Mouse (Mus musculus): ENCODE data around the gene Inf2.

The Inf2 gene

DNA sequence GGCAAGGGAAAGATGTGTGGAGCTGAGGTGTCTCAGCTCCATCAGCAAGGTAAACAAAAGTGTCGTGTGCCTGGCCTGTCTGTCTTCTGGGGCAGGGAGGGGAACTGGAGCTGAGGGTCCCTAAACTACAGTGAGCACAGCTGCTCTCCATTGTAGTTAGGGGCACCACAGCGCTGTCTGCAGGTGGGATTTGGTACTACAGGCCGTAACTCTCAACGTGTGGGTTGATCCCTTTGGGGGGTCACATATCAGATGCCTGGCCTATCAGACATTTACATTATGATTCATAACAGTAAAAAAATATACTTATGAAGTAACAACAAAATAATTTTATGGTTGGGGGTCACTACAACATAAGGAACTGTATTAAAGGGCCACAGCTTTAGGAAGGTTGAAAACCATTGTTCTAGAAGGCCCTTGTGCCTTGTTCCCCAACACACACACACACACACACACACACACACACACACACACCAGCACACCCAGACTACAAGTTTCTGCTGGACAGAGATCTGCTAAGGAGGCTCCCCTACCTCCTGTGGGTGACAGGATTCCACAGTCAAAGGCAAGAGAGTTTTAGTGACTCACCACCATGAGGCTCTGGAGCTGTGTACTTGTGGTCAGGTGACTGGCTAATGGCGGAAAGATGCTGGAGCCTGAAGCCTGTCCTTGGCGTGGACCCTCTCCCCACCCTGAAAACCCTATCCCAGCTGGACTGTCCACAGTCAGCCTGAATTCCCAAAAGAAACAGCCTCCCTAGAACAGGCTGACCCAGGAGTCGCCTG lies 38.7 kb downstream of the Inf2 start:
- DNase-seq (ENCODE audit: low read depth), result peak; percentile 54

DNA sequence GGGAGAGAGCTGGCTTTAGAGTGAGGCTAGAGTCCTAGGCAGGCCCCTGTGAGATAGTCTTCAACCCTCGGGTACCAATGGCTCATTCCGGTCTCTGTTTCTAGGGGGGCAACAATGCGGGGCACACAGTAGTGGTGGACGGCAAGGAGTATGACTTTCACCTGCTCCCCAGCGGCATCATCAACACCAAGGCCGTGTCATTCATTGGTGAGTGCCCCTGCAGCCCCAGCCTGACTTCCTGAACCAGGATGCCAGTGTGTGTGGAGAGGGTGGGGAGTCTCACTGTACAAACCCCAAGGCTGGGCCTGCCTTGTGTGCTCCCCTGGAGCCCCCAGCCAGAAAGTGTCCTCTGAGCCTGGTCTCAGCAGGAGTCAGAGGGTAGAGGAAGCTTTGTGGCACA lies 39.6 kb downstream of the Inf2 start:
- no peak for DNase-seq (ENCODE audit: low read depth)

DNA sequence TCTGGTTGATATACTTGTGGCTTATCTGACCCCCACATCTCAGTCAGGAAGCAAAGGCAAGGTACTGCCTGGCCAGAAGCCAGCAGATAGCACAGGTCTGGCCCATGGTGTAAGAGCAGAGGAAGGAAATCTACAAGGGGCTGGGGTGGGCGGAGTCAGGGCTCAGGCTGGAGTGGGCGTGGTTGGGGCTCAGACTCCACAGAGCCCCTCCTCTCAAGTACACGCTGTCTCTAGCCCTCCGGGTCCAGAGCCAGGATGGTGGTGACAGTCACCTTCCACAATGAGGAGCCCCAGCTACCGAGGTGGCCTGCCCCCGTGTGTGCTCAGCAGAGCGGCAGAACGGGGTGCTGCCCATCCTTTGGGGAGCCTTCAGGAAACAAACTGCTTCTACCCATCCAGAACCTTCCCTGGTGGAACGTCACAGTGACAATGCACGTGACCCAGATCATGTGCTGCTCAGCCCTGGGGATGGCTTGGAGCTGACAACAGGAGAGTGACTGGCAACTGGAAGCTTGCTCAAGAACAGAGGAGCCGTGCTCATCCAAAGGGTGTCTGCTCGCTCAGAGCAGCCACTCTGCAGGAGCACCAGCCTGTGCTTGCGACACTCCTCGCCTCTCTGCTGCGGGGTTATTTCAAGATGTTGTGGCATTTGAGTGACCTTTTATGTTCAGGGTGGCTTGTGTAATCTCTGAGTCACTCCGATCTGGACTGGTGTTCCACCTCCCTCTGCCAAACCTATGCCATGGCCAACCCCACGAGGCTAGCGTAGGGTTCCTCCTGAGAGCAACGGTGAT lies 40.5 kb downstream of the Inf2 start:
- peak; percentile 84 for DNase-seq (ENCODE audit: low read depth)

DNA sequence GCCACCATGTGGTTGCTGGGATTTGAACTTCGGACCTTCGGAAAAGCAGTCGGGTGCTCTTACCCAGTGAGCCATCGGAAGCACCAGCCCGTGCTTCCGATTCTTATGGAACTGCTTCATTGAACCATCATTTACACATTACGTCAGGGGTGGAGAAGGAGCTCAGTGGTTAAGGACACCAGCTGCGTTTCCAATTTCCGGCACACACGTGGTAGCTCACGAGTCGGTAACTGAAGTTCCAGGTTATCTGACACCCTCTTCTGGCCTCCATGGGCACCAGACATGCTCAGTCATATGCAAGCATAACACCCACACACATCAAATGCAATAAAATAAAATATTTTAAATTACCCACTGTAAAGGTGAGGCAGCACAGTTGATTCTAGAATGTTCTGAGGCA lies 41.4 kb downstream of the Inf2 start:
- no peak for DNase-seq (ENCODE audit: low read depth)

DNA sequence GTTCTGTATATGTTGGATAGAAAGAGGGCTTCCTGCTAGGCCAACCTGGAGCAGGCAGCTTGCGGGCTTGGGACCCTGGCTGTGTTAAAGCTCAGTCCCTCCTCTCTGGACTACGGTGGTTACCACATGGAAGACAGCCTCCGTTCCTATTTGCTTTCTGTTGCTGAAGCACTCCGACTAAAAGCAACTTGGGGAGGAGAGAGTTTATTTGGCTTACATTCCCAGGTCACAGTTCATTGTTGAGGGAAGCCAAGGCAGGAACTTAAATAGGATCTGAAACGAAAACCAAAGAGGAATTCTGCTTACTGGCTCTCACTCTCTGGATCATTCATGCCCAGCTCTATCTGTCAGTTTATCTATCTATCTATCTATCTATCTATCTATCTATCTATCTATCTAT lies 42.2 kb downstream of the Inf2 start:
- DNase-seq (ENCODE audit: low read depth), result no peak

DNA sequence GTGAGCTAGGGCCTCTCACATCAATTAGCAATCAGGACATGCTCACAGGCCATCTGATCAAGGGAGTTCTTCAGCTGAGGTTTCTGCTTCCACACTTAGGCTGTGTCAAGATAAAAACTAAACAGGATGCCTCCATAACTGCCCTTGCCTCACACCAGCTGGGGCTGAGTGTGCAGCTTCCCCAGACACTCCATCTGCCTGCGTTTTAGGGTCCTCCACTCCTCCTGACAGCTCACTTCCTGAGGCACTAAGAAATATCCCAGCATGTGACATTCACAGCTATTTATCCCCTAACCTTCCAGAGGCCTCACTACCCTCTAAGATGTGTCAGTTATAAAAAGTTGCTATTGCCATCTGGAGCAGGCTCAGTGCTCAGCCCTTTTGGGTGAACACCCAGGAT lies 42.9 kb downstream of the Inf2 start:
- no peak for DNase-seq (ENCODE audit: low read depth)

DNA sequence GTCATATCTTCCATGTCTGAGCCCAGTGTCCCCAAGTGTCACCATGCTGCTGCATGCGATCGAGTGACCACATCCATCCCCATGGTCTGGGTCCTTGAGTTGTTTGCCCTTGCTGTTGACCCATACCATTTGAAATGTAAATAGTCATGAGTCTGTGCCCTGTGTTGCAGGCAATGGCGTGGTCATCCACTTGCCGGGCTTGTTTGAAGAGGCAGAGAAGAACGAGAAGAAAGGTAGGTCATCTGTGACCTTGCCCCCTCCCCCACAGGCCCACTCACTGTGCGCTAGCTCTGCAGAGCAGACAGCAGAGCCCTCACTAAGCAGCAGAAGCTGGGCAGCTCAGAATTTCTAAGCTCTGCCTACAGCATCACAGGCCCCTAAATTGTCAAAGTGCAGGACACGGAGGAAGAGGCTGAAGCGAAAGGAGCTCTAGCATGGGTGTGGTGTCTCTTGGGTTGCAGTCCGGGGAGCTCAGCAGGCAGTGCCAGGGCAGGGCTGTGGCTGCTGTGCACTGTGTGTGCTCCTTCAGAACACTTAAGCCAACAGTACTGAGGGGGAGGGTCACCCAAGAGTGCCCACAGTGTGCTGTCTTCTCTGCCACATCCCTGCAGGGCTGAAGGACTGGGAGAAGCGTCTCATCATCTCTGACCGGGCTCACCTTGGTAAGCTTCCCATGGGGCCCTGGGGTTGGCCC lies 43.6 kb downstream of the Inf2 start:
- DNase-seq (ENCODE audit: low read depth), result no peak

DNA sequence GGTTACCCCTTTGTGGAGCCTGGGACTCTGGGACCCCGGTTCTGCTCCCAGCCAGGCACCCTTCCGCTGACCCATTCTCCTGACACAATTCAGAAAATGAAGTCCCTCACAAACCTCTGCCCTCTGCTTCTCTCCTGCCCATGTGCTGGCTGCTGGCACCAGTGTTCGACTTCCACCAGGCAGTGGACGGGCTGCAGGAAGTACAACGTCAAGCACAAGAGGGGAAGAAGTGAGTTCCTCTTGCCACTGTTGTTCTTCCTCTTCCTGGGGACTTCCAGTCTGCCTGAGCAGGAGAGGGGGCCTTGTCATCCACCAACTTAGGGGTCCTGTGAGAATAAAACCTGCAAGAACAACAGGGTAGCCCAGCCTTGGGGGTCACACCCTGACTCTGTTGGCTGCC lies 44.3 kb downstream of the Inf2 start:
- DNase-seq (ENCODE audit: low read depth), result no peak

DNA sequence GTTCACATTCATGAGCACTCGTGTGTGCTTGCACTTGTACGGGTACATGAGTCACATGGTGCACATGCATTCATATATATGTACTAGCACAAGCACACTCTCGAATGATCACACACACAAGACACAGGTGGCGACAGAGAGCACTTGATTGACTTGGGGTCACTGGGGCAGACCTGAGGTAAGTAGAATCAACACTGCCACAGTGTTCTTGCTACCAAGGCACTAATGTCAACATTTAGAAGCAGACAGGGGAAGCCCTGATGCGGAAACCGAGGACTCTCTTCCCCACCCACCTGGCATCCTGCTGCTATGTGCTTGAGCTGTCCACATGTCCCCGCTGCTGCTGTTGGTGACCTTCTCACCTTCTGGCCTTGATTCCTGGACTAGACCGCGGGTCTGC lies 45.1 kb downstream of the Inf2 start:
- DNase-seq (ENCODE audit: low read depth), result no peak

DNA sequence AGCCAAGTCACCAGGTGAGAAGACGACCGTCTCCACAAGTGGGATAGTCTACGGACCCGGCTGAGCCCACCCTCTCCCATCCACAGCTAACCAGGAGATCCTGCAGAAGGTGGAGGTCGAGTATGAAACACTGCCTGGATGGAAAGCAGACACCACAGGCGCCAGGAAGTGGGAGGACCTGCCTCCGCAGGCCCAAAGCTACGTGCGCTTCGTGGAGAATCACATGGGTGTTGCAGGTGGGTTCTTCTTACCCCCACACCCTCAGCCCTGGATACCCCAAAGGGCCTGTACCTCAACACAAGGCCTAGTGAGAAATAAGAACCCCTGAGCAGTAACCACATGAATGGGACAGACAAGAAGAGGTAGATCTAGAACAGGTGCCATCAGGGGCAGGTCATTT lies 50.9 kb downstream of the Inf2 start:
- DNase-seq (ENCODE audit: low read depth), result no peak

DNA sequence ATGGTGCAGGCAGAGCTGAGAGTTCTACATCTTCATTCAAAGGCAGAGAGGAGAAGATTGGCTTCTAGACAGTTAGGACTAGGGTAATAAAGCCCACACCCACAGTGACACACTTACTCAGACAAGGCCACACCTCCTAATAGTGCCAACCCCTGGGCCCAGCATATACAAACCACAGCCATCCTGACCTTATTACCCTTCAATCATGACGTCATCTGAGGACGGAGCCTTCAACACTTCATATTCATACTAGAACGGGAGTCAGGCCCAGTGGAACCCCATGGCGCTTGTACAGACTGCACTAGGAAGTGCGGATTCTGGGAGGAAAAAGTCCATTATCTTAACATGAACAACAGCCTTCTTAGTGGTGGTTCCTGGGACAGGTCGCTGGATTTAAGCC lies 54.5 kb downstream of the Inf2 start:
- no peak for DNase-seq (ENCODE audit: low read depth)

DNA sequence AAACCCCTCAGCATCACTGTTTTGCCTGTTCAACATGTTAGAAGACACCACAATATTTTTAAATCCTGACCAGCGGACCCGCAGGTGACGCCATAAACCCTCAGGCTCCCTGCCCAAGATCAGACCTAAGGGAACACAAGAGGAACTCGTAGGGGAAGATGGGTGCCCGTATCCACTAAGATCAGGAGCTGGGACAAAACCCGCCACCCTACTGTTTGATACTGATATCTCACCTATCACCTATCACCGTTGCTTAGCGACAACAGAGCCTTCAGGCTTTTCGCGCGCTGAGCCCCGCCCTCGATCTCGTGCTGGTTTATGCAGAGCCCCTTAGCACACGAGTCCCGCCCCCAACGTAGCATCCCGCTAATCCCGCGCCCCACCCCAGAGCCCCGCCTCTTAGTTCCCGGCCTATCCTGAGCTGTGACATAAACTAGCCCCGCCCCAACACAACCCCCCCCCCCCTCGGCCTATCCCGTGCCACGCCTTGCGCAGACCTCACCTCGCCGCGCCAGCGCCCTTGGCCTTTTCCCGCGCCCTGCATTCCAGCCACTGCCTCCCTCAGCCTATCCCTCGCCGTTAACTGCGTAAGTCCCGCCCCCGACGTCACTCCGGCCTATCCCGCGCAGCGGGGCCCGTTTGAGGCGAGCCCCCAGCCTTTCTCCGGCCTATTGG lies 55.7 kb downstream of the Inf2 start, which contains the start of gene Siva1:
Gene Siva1 (plus strand): TSS at position 500 of the 675 bp plus-strand sequence.
- DNase-seq (ENCODE audit: low read depth), result peak; percentile 96

DNA sequence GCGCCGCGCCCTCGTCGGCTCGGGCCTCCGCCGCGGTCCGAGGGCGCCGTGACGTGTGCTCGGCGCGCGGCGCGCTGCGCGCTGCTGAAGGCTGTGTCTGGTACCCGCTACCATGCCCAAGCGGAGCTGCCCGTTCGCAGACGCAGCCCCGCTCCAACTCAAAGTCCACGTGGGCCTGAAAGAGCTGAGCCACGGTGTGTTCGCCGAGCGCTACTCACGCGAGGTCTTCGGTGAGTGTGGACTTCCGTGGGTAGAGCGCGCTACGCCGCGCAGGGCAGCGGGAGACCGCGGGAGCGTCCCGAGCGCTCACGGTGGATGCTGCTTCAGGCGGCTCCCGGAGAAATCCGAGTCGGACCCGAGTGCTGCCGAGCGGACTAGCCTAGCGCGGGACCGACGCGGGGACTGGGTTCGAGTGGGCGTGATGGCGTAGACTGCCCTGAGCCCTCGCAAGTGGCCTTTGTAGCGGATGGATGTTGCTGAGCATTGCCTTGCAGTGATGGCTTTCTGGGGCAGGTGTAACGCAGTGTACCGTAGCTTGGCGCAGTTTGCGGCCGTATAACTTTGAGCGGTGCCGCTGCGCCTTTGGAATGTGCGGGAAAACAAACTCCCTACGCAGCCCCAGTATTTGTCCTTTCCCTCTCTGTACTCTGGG lies 56.4 kb downstream of the Inf2 start:
- no peak for DNase-seq (ENCODE audit: low read depth)

DNA sequence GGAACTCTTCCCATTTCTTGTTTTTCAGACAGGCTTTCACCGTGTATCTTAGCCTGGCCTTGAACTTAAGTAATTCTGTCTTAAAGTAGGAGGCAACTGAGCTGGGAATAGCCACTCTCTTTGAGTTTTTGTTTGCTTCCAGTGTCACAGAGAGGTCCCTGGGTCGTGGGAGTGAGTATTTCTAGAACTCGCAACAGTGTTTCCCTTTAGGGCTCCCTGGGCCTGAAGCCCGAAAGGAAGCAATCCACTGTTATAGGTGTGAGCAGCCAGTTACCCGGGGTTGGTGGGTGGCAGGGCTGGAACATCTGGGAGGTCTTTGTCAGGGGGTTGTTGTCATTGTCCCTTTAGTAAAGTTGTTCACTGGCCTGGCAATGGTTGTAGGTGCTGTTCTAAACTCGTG lies 57.6 kb downstream of the Inf2 start:
- no peak for DNase-seq (ENCODE audit: low read depth)

DNA sequence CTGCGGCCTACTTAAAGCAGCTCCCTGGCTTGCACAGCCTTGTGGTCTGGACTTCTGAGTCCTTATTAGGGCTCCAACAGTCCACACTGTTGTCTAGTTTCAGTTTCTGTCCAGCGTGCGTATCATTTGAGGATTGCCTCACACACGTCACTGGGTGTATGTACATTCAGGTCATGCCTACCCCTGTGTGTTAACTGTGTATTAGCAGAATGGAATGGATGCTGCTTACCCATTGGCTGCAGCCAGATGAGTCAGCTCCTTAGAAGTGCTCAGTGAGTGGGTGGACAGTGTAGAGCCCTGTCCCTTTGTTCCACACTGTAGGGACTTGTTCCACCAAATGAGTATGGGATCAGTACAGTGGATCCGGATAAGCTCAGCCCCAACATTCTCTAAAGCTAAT lies 59.5 kb downstream of the Inf2 start:
- DNase-seq (ENCODE audit: low read depth), result no peak

DNA sequence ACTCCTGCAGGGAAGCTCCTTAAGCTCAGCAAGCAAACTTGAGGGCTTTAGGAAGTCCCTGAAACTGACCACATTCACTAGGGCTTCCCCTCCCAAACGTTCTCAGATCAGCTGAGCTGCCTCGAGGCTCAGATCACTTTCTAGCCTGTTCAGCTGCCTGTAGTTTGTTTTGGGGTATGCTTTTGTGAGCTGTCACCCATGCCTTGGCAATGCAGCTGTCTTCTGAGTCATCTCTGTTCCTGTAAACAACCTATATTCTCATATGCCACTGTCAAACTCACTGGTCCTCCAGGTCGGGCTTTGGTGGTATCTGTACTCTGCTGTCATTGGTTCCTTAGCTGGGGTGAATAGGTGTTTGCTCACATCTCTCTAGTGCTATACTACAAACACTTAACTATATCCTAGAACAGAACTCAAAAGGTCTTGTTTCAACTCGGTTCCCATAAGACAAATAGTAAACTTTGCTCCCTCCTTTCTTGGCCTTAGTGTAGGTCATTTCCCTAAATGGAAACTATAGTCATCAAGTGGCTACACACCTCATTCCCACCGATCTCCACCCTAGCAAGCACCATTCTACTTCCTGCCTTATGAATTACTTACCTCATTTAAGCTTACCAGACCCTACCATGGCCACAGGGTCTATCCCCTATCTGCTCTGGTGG lies 63.3 kb downstream of the Inf2 start:
- DNase-seq (ENCODE audit: low read depth), result no peak

DNA sequence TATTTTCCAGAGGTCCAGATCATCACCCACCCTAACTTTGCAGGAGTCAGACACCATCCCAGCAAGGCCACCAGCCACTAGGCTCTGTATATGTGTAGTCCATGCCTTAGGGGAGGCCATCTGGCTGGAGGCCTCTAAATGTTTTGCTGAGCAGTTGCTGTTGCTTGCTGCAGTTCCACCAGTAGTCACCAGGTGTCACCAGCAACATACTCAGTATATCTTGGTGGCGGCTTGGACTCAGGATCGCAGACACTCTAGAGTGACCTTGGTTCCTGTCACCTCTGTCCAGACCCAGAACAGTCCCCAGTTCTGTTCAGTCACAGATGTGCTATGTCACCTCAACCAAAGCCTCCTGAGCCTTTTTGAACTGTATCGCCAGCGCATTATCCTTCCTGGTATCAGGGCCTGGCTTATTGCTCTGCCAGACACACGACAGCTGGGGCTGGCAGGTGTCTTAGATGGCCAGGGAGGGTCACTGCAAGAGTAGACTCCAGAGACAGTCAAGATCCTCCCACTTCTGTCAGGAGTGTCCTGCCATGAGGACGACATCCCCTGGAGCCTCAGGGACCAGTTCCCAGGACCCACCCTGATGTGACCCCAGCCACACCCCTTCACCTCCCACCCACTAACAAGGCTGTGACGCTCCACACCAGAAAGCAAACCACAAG lies 64.7 kb downstream of the Inf2 start:
- no peak for DNase-seq (ENCODE audit: low read depth)

DNA sequence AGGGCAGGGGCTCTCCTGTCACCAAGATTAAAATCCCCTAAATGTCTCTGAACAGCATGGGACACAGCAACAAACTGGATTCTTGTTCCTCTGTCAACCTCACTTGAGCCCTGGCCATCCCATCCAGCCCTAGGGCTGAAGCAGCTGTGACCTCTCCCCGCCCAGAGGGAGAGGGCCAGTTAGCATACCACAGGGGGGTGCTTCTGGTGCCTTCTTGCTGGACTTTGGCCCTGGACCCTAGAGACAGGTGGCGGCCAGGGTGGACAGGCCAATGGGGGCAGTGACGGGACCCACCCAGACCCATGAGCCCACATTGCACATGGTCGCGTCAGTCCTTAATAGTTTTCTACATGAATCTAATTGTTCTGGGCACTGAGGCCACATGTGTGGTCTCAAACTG lies 65.5 kb downstream of the Inf2 start:
- no peak for DNase-seq (ENCODE audit: low read depth)

DNA sequence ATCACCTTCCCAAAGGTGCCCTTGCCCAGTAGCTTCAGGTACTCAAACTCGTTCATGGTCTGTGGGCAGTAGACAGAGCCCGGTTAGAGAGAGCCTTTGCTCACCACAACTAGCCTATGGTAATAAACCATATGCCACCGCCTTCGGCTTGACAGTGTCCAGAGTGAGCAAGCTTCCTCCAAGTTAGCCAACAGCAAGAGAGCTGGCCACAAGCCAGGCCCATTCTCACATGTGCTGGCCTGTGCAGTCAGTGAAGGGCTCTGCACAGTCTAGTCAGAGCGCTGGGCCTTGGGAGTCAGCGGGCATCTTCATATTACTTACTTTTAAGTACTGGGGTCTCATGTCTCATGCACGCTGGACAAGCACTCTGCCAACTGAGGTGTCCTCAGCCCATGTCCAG lies 70.0 kb downstream of the Inf2 start:
- no peak for DNase-seq (ENCODE audit: low read depth)

DNA sequence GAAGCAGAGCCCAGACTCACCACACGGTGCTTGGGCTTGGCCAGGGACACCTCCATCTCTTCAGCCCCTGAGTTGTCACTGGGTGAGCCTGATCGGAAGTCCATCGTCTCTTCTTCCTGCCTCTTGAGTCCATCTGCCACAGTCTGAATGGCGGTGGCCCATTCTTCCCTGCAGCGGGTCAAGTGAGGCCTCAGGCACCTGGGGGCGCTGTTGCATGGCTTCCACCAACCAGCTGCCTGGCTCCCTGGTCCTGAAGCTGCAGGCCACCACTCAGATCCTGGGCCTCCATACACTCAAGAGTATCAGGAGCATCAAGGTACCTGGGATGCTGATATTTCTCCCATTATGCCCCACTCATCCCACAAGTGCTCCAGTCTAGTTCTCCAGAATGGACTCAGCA lies 70.5 kb downstream of the Inf2 start:
- no peak for DNase-seq (ENCODE audit: low read depth)
